Mouse (Mus musculus) ES-Bruce4 (cell line): ENCODE measurements around the gene Fbxo30. TPM values are rescaled to one million over a fixed set of nuclear protein-coding genes. Genes with fewer than 3 reads are reported as not detected.
A peak's percentile ranks its signal among the peaks of the same experiment; 100 is the strongest.

Source experiments
- H3K27ac ChIP-seq: 2 replicates; pipeline ENCODE4 v1.5.1; 2012; ENCODE audit warnings: low read length, inconsistent platforms; ENCODE audit not compliant: insufficient read depth
- H3K27me3 ChIP-seq: 2 replicates; pipeline ENCODE4 v1.6.1; 2012; ENCODE audit warnings: mild to moderate bottlenecking, low read length, inconsistent platforms; ENCODE audit not compliant: control insufficient read depth, poor library complexity, insufficient read depth, severe bottlenecking
- H3K36me3 ChIP-seq: 2 replicates; pipeline ENCODE4 v1.6.1; 2012; ENCODE audit warnings: inconsistent platforms, mild to moderate bottlenecking, low read length, moderate library complexity; ENCODE audit not compliant: control insufficient read depth, poor library complexity, insufficient read depth, severe bottlenecking
- H3K4me1 ChIP-seq: one replicate; pipeline ENCODE4 v1.8.1; 2011; ENCODE audit warnings: low read length; ENCODE audit not compliant: control insufficient read depth, insufficient read depth
- H3K4me3 ChIP-seq: 2 replicates; pipeline ENCODE4 v1.5.1; 2011; ENCODE audit warnings: low read depth, mild to moderate bottlenecking, low read length
- H3K9ac ChIP-seq: 2 replicates; pipeline ENCODE4 v1.6.1; 2012; ENCODE audit warnings: low read depth, mild to moderate bottlenecking, inconsistent platforms; ENCODE audit not compliant: poor library complexity, severe bottlenecking
- H3K9me3 ChIP-seq: replicated peaks from 2 replicates; pipeline ENCODE4 v1.6.1; 2012; ENCODE audit warnings: mild to moderate bottlenecking, low read length, inconsistent platforms; ENCODE audit not compliant: control insufficient read depth, poor library complexity, insufficient read depth, severe bottlenecking
- CTCF ChIP-seq: IDR thresholded peaks from one replicate; pipeline ENCODE4 v1.8.1; 2011; ENCODE audit warnings: low read depth, low read length
- EP300 ChIP-seq: IDR thresholded peaks from 2 replicates; pipeline ENCODE4 v1.6.1; 2011; ENCODE audit warnings: low read depth, low read length; ENCODE audit not compliant: insufficient read depth
- POLR2A ChIP-seq: IDR thresholded peaks from one replicate; pipeline ENCODE4 v1.8.1; 2011; ENCODE audit warnings: low read length; ENCODE audit not compliant: insufficient read depth
- polyA plus RNA-seq: library from polyadenylated mRNA; stranded (reverse); fragments of >200 nt; gene quantifications from 2 replicates; pipeline ENCODE4 v1.2.4, GENCODE M21; 2011; ENCODE audit warnings: low read depth; ENCODE audit not compliant: missing spikeins, insufficient read depth, insufficient read length

The Fbxo30 gene
- polyA plus RNA-seq, 1 experiment = 45.1 TPM

GRCm38 (mm10) chr10:11343205-11344141 is 62.3 kb downstream of the Fbxo30 start, which contains the start of gene Epm2a:
TSS of gene Epm2a (plus strand) at chr10:11343404.
- peak within 1 kb of the TSS; percentile 99 for H3K9ac ChIP-seq
- no peaks in the 10 kb centered on the region for H3K9me3 ChIP-seq
- no peaks in the 10 kb centered on the region for H3K27me3 ChIP-seq
- peak within 1 kb of the TSS; percentile 100 for H3K4me3 ChIP-seq
- peak within 1 kb of the TSS; percentile 65 for H3K27ac ChIP-seq
- TF ChIP-seq EP300 (no peak), CTCF (no peak), POLR2A (peak; percentile 31)
- no peaks in the 10 kb centered on the region for H3K4me1 ChIP-seq
- H3K36me3 ChIP-seq = no peaks in the 10 kb centered on the region

DNA sequence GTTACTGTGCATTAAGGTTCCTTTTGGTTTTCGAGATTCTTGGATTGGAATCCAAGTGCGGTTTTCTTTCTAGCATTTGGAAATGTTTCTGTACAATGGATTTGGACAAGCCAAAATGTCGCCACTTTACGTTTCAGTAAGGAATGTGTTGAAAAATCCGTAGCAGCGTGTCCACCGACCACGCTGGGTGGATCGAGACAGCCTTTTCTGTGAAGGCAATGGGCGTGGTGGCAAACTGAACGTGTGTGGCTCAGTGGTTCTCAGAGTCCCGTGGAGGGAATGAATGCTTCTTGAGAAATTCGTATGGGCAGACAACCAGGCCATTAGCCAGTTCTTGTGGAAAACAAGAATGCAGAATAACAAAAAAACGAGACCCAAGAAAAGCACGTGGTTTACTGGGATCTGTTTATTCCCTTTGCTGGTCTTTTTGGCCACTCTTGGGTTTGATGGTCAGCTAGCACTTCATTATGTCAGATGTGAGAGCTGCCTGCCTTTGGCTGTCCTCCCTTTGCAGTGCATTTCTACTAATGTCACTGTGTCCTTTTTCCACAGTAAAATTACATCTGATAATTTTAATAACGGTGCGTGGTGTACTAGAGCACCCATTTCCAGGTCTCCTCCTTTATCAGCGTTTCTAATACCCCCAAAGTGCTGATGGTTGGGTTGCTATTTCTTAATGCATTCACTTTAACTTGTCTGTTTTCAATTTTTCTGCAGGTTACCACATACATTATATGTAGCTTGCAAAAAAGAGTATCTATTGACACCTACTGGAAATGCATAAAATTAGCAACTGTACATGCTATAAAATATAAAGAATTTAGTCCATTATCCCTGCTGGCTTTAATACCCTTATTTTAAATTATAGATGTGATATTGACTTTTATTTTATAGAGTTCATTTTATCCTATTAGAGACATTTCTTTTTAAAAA is 63.7 kb downstream of the Fbxo30 start:
- H3K4me1 ChIP-seq = no peaks in the 10 kb centered on the region
- H3K4me3 ChIP-seq = no peak overlapping the region
- H3K27ac ChIP-seq = no peak overlapping the region
- no peaks in the 10 kb centered on the region for H3K27me3 ChIP-seq
- no peak for TF ChIP-seq EP300
- TF ChIP-seq POLR2A = no peak
- TF ChIP-seq CTCF = no peak
- no peaks in the 10 kb centered on the region for H3K36me3 ChIP-seq
- no peak overlapping the region for H3K9ac ChIP-seq
- H3K9me3 ChIP-seq = peaks cover 7% of the 10 kb centered on the region; the same call in 1 of the 2 replicates

Other genes with a start within 250 kb of the Fbxo30 start
- gene Grm1, start 199.0 kb upstream of the Fbxo30 start, polyA plus RNA-seq = not detected in 2 replicates
- gene Shprh, start 131.9 kb upstream of the Fbxo30 start, polyA plus RNA-seq = 29.7 and 33.8 TPM in 2 replicates
- gene Epm2a, start 62.1 kb downstream of the Fbxo30 start, polyA plus RNA-seq = 1.8 TPM in 2 replicates